Mouse (Mus musculus) thymus, adult 2 months (tissue): ENCODE data around the gene Arhgap6.

Experiments used
- CTCF ChIP-seq: fragments of 200-500 bp; IDR thresholded peaks from 2 replicates; pipeline ENCODE4 v1.5.1; 2012; ENCODE audit warnings: mild to moderate bottlenecking, control low read depth, low read length, moderate library complexity, borderline replicate concordance; ENCODE audit not compliant: control insufficient read depth, poor library complexity, insufficient read depth; ENCODE audit errors: extremely low read depth
- POLR2A ChIP-seq: fragments of 200-500 bp; IDR thresholded peaks from 2 replicates; pipeline ENCODE4 v1.6.1; 2012; ENCODE audit warnings: mild to moderate bottlenecking, low read length, control low read depth, moderate library complexity; ENCODE audit not compliant: control insufficient read depth, poor library complexity, insufficient read depth; ENCODE audit errors: extremely low read depth

GRCm38 (mm10) chrX:169007066-169007465 is 212.2 kb downstream of the Arhgap6 start:
- TF ChIP-seq CTCF (no peak), POLR2A (no peak)
